Mouse (Mus musculus) MEL (cell line): Measurements from ENCODE around the gene Smg5.
"Not testable (repeated sequence)": the region's sequence is repeated elsewhere in the genome, so short reads cannot be mapped to it uniquely, and the experiment has no call there.

Source experiments
- CTCF ChIP-seq, 3 experiments: IDR thresholded peaks in 2 of 3; conservative IDR thresholded peaks in 1 of 3; 2 replicates each; pipeline ENCODE4 v1.5.1; 2011 to 2012; ENCODE audit warnings: low read length in 3 of 3, low read depth in 2 of 3, mild to moderate bottlenecking in 2 of 3, improper control_type of control experiment in 1 of 3, inconsistent platforms in 1 of 3, mixed read lengths in 1 of 3, moderate library complexity in 1 of 3; ENCODE audit not compliant: control insufficient read depth in 1 of 3, insufficient read depth in 1 of 3, poor library complexity in 1 of 3, severe bottlenecking in 1 of 3
- ELF1 ChIP-seq: IDR thresholded peaks from 2 replicates; pipeline ENCODE4 v1.6.1; 2014; ENCODE audit warnings: low read depth, mild to moderate bottlenecking, inconsistent platforms, low read length, improper control_type of control experiment, moderate library complexity
- EP300 ChIP-seq, 2 experiments: IDR thresholded peaks; 2 replicates each; pipeline ENCODE4 v1.6.1; 2011; ENCODE audit warnings: improper control_type of control experiment in 2 of 2, low read length in 2 of 2, low read depth in 1 of 2, mild to moderate bottlenecking in 1 of 2
- MAFK ChIP-seq: IDR thresholded peaks from 2 replicates; pipeline ENCODE4 v1.6.1; 2011; ENCODE audit warnings: low read depth, mild to moderate bottlenecking, low read length, improper control_type of control experiment, borderline replicate concordance

DNA sequence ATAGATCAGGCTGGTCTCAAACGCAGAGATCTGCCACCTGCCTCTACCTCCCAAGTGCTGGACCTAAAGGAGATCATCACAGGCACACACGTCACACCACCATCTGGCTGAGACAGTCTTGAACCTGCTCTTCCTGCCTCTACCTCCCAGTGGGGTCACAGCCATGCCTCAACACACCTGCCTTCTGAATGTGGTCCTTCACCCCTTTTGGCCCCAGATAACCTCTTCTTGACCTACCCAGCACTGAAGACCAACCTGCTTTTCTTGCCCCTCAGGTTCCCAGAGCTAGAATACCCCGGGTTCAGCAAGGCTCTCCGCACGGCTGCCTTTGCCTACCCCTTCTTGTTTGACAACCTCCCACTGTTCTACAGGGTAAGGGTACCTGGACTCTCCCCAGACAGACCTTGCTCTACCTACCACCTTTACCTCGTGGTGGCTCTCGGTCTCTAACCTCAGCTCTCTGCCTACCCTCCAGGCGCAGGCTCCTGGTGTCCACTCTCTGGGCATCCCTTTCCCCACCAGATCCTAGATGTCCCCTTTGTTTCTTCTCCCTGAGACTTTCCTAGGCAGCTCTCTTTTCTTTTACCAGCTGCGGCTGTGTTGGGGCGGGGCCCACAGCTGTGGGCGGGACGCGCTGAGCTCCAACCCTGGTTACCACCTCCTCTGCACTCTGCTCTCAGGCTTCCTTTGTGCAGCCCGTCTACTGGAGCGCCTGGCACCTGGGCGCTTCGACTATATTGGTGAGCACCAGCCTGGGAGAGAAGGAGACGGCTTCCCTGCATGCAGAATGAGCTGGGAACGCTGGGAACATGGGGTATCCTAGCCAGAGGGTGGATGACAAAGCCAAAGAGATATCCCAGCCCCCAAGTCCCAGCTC, 39.9 kb downstream of the Smg5 start:
- TF ChIP-seq ELF1; MAFK; CTCF (IDR thresholded peaks at IDR 0.05 in 2 of 3, conservative IDR thresholded peaks at IDR 0.05 in 1 of 3; ENCODE audit: control insufficient read depth in 1 of 3, insufficient read depth in 1 of 3, low read depth in 2 of 3, low read length in 3 of 3, poor library complexity in 1 of 3, severe bottlenecking in 1 of 3); EP300 (IDR thresholded peaks at IDR 0.05; ENCODE audit: low read depth in 1 of 2, low read length in 2 of 2): not testable (repeated sequence)
